Comparison of ENCODE assay signal across 13 mouse cellular contexts in the genomic region with DNA sequence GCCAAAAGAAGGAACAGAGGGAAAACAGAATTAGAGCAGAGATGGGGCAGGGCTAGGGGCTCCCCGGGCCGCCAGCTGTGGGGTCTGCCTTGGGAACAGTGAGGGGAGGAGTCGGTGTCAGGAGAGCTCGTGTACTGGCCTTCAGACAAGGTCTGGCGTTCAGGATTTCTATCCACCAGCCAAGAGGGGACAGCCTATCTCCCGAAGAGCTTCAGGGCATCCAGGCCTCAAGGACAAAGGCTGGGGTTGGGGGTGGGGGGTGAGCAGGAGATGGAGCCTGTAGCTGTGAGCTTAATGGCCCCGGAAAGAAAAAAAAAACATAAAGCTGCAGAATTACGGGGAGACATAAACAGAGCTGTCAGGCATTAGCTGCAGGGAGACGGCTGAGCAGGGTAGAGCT. TPM values are rescaled to one million over a fixed set of nuclear protein-coding genes. Genes with fewer than 3 reads are reported as not detected.
DNase-seq lines count a peak whose midpoint lies in the region; ATAC-seq lines count a peak whose summit lies in the region.
"Had no signal": no experiment of that assay in that cellular context is flagged by ENCODE, and none has a peak within 500 bp of the region (broad histone marks: within the 10 kb centered on the region; RNA-seq: fewer than 3 reads in every experiment).

No protein-coding gene starts in this region.

- H3K4me2 ChIP-seq in forebrain, embryonic 13.5 days = no peak overlapping the region
- H3K4me2 ChIP-seq in limb, embryonic 12.5 days = no peak overlapping the region
- H3K4me2 ChIP-seq: liver, embryonic 12.5 days had no signal

- intact Hi-C loops in heart, postnatal 25 days (cut with DNase I) = no loop called here

- WGBS in heart, embryonic 10.5 days = 35% methylated on average over 9 of the region's 9 CpGs
- WGBS in forebrain, embryonic 13.5 days = 29% methylated on average over 9 of the region's 9 CpGs
- 28% methylated on average over 9 of the region's 9 CpGs for WGBS in limb, embryonic 12.5 days

- no peak for ATAC-seq in forebrain, embryonic 13.5 days
- no peak for ATAC-seq in limb, embryonic 12.5 days (ENCODE audit: insufficient number of reproducible peaks, insufficient read depth, low FRiP score, low TSS enrichment, low read depth)
- ATAC-seq: liver, embryonic 12.5 days had no signal

- H3K9me3 ChIP-seq in heart, embryonic 10.5 days = no peaks in the 10 kb centered on the region
- H3K9me3 ChIP-seq in forebrain, embryonic 13.5 days (replicated peaks) = no peaks in the 10 kb centered on the region
- H3K9me3 ChIP-seq in limb, embryonic 12.5 days = no peaks in the 10 kb centered on the region
- H3K9me3 ChIP-seq: liver, embryonic 12.5 days had no signal

- no peaks in the 10 kb centered on the region for H3K27me3 ChIP-seq in heart, embryonic 10.5 days (ENCODE audit: insufficient read depth, poor library complexity, severe bottlenecking)
- no peaks in the 10 kb centered on the region for H3K27me3 ChIP-seq in forebrain, embryonic 13.5 days
- H3K27me3 ChIP-seq in limb, embryonic 12.5 days = no peaks in the 10 kb centered on the region
- H3K27me3 ChIP-seq: liver, embryonic 12.5 days; Patski had no signal

- H3K36me3 ChIP-seq in heart, embryonic 10.5 days = peaks cover 13% of the 10 kb centered on the region; the same call in 1 of the 2 replicates
- no peaks in the 10 kb centered on the region for H3K36me3 ChIP-seq in forebrain, embryonic 13.5 days (ENCODE audit: poor library complexity, severe bottlenecking)
- H3K36me3 ChIP-seq in limb, embryonic 12.5 days = peaks cover 32% of the 10 kb centered on the region; the same call in 1 of the 2 replicates

- DNase-seq in heart, embryonic 10.5 days (ENCODE audit: low spot score) = no peak
- no peak for DNase-seq in heart, postnatal 25 days (ENCODE audit: low spot score)
- peak; percentile 55 for DNase-seq in adrenal gland, adult 8-10 months
- DNase-seq in gastrocnemius, postnatal 10 days = no peak
- no peak for DNase-seq in embryo, embryonic 10.5 days (ENCODE audit: low spot score)
- no peak for DNase-seq in c-Kit-positive CD71-positive TER-119-positive erythroid progenitor cells, embryonic 14.5 days (ENCODE audit: low spot score)
- DNase-seq: B cell, adult 2 months; cerebellum, adult 11 months; kidney, postnatal 36 days had no signal

- peak overlapping the region; percentile 47; the same call in 1 of the 2 replicates for H3K9ac ChIP-seq in forebrain, embryonic 13.5 days
- no peak overlapping the region for H3K9ac ChIP-seq in limb, embryonic 12.5 days (replicated peaks)
- H3K9ac ChIP-seq: liver, embryonic 12.5 days had no signal

- peak overlapping the region; percentile 75 for H3K27ac ChIP-seq in heart, embryonic 10.5 days
- H3K27ac ChIP-seq in forebrain, embryonic 13.5 days = peak overlapping the region; percentile 71
- H3K27ac ChIP-seq in limb, embryonic 12.5 days = 0 out of 2 replicates have a peak overlapping the region, but pooled peaks have one; percentile 0
- H3K27ac ChIP-seq: liver, embryonic 12.5 days had no signal

- H3K4me1 ChIP-seq in heart, embryonic 10.5 days = peaks cover 95% of the 10 kb centered on the region
- peaks cover 74% of the 10 kb centered on the region for H3K4me1 ChIP-seq in forebrain, embryonic 13.5 days
- H3K4me1 ChIP-seq in limb, embryonic 12.5 days (replicated peaks) = peaks cover 76% of the 10 kb centered on the region

- H3K4me3 ChIP-seq in heart, embryonic 10.5 days = no peak overlapping the region
- no peak overlapping the region for H3K4me3 ChIP-seq in forebrain, embryonic 13.5 days
- no peak overlapping the region for H3K4me3 ChIP-seq in limb, embryonic 12.5 days (replicated peaks)
- H3K4me3 ChIP-seq: liver, embryonic 12.5 days had no signal

RNA-seq across cellular contexts. Expression of a gene that starts 53.6 kb away (rescaled TPM):
- polyA plus RNA-seq in heart, embryonic 10.5 days (2016; fragmentation: Nextera tagmentation; extraction: Ambion mirVana) = 38.2 and 40.3 TPM in 2 replicates
- total RNA-seq in heart, postnatal 25 days (2021) = 10 to 100 TPM; 30.7 to 38.3 TPM
- total RNA-seq in adrenal gland, adult 8-10 months (2022) = 100 to 1,000 TPM; 165 to 367 (median 213) TPM
- polyA plus RNA-seq in forebrain, embryonic 13.5 days (2015; fragmentation: Nextera tagmentation; extraction: Ambion mirVana) = 52.1 and 56.7 TPM in 2 replicates
- polyA plus RNA-seq in limb, embryonic 12.5 days (2016; fragmentation: Nextera tagmentation; extraction: Ambion mirVana) = 54.1 and 61.2 TPM in 2 replicates
- total RNA-seq in gastrocnemius, postnatal 10 days (2021) = 10 to 100 TPM; 24.2 to 29.1 TPM

Comparison
In these comparisons a context has a peak if more than half of its experiments do, and no peak if none do; other contexts are left out.
1. H3K27ac ChIP-seq: peak in every context shown above with its lines; median percentile 75 in heart, embryonic 10.5 days; 71 in forebrain, embryonic 13.5 days; 0 in limb, embryonic 12.5 days.
2. RNA of a gene that starts 53.6 kb away (total RNA-seq): 165 to 367 TPM in adrenal gland, adult 8-10 months; 30.7 to 38.3 TPM in heart, postnatal 25 days and 24.2 to 29.1 TPM in gastrocnemius, postnatal 10 days; every median in the first group is over 4 times any median in the second.